Mouse (Mus musculus): Measurements from ENCODE around the gene Syngr1. TPM values are rescaled to one million over a fixed set of nuclear protein-coding genes. Genes with fewer than 3 reads are reported as not detected.

The Syngr1 gene
- polyA plus RNA-seq, 1 experiment from 2014 or later, result 8.7 TPM

DNA sequence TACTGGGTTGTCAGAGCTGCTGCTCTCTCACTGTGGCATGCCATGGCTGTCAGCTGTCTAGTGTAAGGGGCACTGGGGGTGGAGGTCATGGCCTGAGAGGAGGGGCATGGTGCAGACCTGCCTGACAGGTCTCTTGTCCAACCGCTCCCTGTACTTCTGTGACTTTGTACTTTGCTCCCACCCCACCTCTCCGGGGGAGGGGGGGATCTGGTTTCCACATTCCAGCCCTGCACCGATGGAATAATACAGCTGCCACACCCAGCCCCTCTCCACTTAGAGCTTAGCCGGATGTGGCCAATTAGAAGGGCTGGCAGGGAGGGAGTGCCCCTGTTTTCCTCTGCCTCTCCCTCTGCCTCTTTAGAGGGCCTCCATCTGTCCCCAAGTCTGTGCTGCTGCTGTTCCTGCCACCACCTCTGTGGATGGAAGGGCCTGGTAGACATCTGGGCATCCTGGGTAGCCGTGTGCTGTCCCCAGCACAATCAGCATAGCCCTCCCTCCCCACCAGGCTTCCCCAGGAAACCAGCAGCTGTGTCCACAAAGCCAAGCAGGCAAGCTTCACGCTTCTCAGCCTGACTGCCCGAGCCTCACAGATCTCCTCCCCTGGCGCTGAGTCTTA, 68.3 kb downstream of the Syngr1 start:
- WGBS, result 46% methylated on average over 8 of the region's 8 CpGs
- Histone ChIP-seq H3K27me3 (ENCODE audit: control insufficient read depth, insufficient read depth, low read length) (no peaks in the 10 kb centered on the region), H3K4me1 (ENCODE audit: control insufficient read depth, insufficient read depth, low read length) (no peaks in the 10 kb centered on the region; the same call in 1 of the 2 replicates), H3K4me3 (ENCODE audit: low read depth, low read length) (no peak overlapping the region), H3K27ac (ENCODE audit: low read depth, low read length) (peak overlapping the region; percentile 21; the same call in 1 of the 2 replicates), H3K36me3 (ENCODE audit: control insufficient read depth, insufficient read depth, low read length) (peaks cover 35% of the 10 kb centered on the region), H3K4me2 (ENCODE audit: low read depth) (no peak overlapping the region), H3K9me3 (ENCODE audit: control insufficient read depth, low read length) (no peaks in the 10 kb centered on the region), H3K9ac (ENCODE audit: low read length) (peak overlapping the region; percentile 6; the same call in 1 of the 2 replicates)
- ATAC-seq (ENCODE audit: insufficient read depth, low FRiP score, low TSS enrichment), result no peak
- DNase-seq (ENCODE audit: low spot score), result peak; percentile 49

DNA sequence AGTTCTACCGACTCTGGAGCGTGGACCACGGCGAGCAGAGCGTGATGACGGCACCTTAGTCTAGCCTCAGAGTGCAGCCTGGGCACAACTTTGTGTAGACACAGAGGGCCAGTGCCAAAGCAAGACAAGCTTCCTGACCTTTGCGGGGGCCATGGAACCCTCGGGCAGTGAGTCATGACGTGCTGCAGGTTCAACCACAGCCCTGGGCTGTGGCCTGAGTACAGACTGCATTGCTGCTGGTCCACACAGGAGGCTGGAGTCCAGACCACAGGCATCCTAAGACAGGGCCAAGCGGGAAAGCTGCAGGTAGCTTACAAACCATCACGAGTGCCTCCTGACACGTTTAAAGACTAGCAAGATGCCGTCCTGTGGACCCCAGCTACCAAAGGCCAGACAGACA, 69.1 kb downstream of the Syngr1 start:
- WGBS, result 87% methylated on average over 13 of the region's 13 CpGs
- Histone ChIP-seq H3K9me3 (ENCODE audit: control insufficient read depth, low read length) (no peaks in the 10 kb centered on the region), H3K4me3 (ENCODE audit: low read depth, low read length) (no peak overlapping the region), H3K27ac (ENCODE audit: low read depth, low read length) (peak overlapping the region; percentile 60; the same call in 1 of the 2 replicates), H3K4me1 (ENCODE audit: control insufficient read depth, insufficient read depth, low read length) (no peaks in the 10 kb centered on the region; the same call in 1 of the 2 replicates), H3K27me3 (ENCODE audit: control insufficient read depth, insufficient read depth, low read length) (no peaks in the 10 kb centered on the region), H3K4me2 (ENCODE audit: low read depth) (no peak overlapping the region), H3K36me3 (ENCODE audit: control insufficient read depth, insufficient read depth, low read length) (peaks cover 34% of the 10 kb centered on the region), H3K9ac (ENCODE audit: low read length) (no peak overlapping the region)
- no peak for ATAC-seq (ENCODE audit: insufficient read depth, low FRiP score, low TSS enrichment)
- DNase-seq (ENCODE audit: low spot score), result no peak

DNA sequence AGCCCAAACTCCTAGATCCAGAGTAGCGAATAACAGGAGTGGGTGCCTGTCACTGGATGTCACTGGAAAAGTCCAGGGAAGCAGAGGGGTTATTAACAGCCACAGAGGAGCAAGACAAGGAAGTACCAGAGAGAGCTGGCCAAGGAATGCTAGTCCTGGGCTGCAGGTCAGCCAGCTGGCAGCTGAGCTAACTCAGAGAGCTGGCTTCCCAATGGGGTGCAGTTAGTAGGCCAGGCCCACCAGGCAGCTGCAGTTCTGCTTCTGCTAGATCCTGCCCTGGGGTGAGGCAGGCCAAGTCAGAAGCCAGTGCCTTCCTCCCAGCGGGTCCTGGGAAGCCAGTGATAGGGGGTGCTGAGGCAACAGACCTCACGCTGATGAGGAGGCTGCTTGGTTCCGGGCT, 69.6 kb downstream of the Syngr1 start:
- no peak overlapping the region for H3K27ac ChIP-seq (ENCODE audit: low read depth, low read length)

DNA sequence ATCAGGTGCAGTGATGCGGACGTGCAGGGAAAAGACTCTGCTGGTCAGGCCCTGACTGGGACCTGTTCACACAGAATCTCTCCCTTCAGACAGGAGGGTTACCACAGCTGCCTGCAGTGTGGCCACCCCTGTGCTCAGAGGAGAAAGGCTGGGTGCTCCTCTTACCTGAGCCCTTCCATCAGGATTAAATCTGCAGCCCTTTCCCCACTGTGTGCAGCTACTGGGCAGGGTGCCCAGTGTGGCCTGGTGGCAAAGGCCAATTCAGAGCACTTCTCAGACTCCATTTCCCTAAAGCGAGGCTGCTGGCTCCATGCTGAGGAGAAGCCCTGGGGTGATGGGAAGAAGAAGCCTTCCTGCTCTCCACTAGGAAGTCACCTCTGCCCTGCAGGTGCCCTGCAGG, 70.1 kb downstream of the Syngr1 start:
- ATAC-seq (ENCODE audit: insufficient read depth, low FRiP score, low TSS enrichment) (no peak), DNase-seq (ENCODE audit: low spot score) (no peak)
- 90% methylated on average over 3 of the region's 3 CpGs for whole genome bisulfite sequencing
- H3K9me3 ChIP-seq (ENCODE audit: control insufficient read depth, low read length), result no peaks in the 10 kb centered on the region
- no peak overlapping the region for H3K4me2 ChIP-seq (ENCODE audit: low read depth)
- H3K27ac ChIP-seq (ENCODE audit: low read depth, low read length), result no peak overlapping the region
- no peak overlapping the region for H3K9ac ChIP-seq (ENCODE audit: low read length)
- H3K27me3 ChIP-seq (ENCODE audit: control insufficient read depth, insufficient read depth, low read length), result no peaks in the 10 kb centered on the region
- no peak overlapping the region for H3K4me3 ChIP-seq (ENCODE audit: low read depth, low read length)
- H3K4me1 ChIP-seq (ENCODE audit: control insufficient read depth, insufficient read depth, low read length), result no peaks in the 10 kb centered on the region; the same call in 1 of the 2 replicates
- peaks cover 29% of the 10 kb centered on the region for H3K36me3 ChIP-seq (ENCODE audit: control insufficient read depth, insufficient read depth, low read length)

More for the DNA sequence above, 69.6 kb downstream of the Syngr1 start:
- no peak for DNase-seq (ENCODE audit: low spot score)
- Histone ChIP-seq H3K4me1 (ENCODE audit: control insufficient read depth, insufficient read depth, low read length) (no peaks in the 10 kb centered on the region; the same call in 1 of the 2 replicates), H3K36me3 (ENCODE audit: control insufficient read depth, insufficient read depth, low read length) (peaks cover 31% of the 10 kb centered on the region), H3K4me3 (ENCODE audit: low read depth, low read length) (no peak overlapping the region), H3K9me3 (ENCODE audit: control insufficient read depth, low read length) (no peaks in the 10 kb centered on the region), H3K4me2 (ENCODE audit: low read depth) (no peak overlapping the region), H3K9ac (ENCODE audit: low read length) (no peak overlapping the region), H3K27me3 (ENCODE audit: control insufficient read depth, insufficient read depth, low read length) (no peaks in the 10 kb centered on the region)
- 87% methylated on average over 4 of the region's 4 CpGs for WGBS
- no peak for ATAC-seq (ENCODE audit: insufficient read depth, low FRiP score, low TSS enrichment)

DNA sequence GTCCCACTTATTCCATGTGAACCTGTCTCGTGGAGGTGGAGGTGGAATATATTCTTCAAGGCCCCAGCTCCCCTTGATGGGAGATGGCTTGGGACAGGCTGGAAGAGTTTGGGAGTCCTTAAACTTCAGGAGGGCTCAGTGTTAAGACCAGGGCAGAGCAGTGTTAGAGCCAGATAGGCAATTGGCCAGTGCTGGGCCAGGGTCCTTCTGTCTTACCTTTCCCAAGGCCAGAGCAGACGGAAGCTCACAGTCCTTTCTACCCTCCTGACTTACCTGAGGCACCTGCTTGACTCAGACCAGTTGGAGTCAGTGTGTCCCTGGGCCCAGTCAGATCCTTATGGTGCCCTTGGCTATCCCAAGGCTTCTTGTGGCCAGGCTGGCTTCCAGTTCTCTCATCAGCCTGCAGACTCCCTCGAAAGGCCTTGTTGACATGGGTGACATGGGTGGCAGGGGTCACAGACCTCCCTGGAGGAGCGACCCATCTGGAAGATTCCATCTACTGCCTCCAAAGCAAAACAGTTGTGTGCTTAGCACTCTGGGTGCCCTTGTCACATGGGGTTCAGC, 71.3 kb downstream of the Syngr1 start:
- WGBS, result 81% methylated on average over 4 of the region's 4 CpGs
- H3K27me3 ChIP-seq (ENCODE audit: control insufficient read depth, insufficient read depth, low read length), result no peaks in the 10 kb centered on the region
- DNase-seq (ENCODE audit: low spot score) (no peak), ATAC-seq (ENCODE audit: insufficient read depth, low FRiP score, low TSS enrichment) (no peak)
- no peaks in the 10 kb centered on the region for H3K9me3 ChIP-seq (ENCODE audit: control insufficient read depth, low read length)
- no peak overlapping the region for H3K9ac ChIP-seq (ENCODE audit: low read length)
- no peak overlapping the region for H3K4me2 ChIP-seq (ENCODE audit: low read depth)
- peaks cover 26% of the 10 kb centered on the region for H3K36me3 ChIP-seq (ENCODE audit: control insufficient read depth, insufficient read depth, low read length)
- no peak overlapping the region for H3K4me3 ChIP-seq (ENCODE audit: low read depth, low read length)
- no peaks in the 10 kb centered on the region; the same call in 1 of the 2 replicates for H3K4me1 ChIP-seq (ENCODE audit: control insufficient read depth, insufficient read depth, low read length)
- H3K27ac ChIP-seq (ENCODE audit: low read depth, low read length), result no peak overlapping the region

DNA sequence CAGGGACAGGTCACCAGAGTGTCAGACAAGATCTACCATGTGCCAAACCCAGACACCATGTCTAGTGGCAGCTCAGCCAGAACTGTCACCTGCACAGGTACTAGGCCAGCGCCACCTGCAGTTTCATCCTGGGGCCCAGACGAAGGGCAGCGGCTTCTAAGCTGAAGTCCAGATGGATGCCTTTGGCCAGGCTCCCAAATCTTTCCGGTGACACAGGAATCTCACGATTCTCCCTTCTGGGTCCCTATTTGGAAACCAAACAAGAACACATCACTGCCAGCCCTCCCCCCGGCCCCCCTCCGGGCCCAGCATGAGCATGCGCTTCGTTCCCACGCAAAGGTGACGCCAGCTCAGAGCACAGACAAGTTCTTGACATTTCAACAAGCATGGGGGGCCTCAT, 72.1 kb downstream of the Syngr1 start:
- Histone ChIP-seq H3K4me3 (ENCODE audit: low read depth, low read length) (no peak overlapping the region), H3K4me2 (ENCODE audit: low read depth) (no peak overlapping the region), H3K9me3 (ENCODE audit: control insufficient read depth, low read length) (no peaks in the 10 kb centered on the region), H3K36me3 (ENCODE audit: control insufficient read depth, insufficient read depth, low read length) (peaks cover 18% of the 10 kb centered on the region), H3K4me1 (ENCODE audit: control insufficient read depth, insufficient read depth, low read length) (no peaks in the 10 kb centered on the region; the same call in 1 of the 2 replicates), H3K27me3 (ENCODE audit: control insufficient read depth, insufficient read depth, low read length) (no peaks in the 10 kb centered on the region), H3K27ac (ENCODE audit: low read depth, low read length) (no peak overlapping the region), H3K9ac (ENCODE audit: low read length) (no peak overlapping the region)
- WGBS, result 79% methylated on average over 11 of the region's 11 CpGs
- DNase-seq (ENCODE audit: low spot score) (no peak), ATAC-seq (ENCODE audit: insufficient read depth, low FRiP score, low TSS enrichment) (no peak)

DNA sequence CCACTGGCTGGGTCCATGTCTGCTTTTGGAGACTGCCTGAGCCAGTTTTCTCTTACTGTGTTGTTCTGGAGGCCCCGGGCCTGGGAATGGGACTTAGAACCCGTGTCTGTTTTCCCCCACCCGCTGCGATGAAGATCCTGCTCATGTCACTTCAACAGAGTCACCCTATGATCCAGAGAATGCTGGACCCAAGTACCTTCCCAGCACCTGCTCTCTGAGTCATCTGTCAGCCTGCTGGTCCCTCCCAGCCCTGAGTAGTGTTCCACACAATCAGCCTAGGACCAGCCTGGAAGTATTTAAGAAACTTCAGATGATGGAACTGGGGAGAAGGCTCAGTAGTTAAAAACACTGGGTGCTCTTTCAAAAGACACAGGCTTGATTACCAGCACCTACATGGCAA, 72.6 kb downstream of the Syngr1 start:
- H3K4me1 ChIP-seq (ENCODE audit: control insufficient read depth, insufficient read depth, low read length), result no peaks in the 10 kb centered on the region; the same call in 1 of the 2 replicates
- H3K27me3 ChIP-seq (ENCODE audit: control insufficient read depth, insufficient read depth, low read length), result no peaks in the 10 kb centered on the region
- DNase-seq (ENCODE audit: low spot score) (no peak), ATAC-seq (ENCODE audit: insufficient read depth, low FRiP score, low TSS enrichment) (no peak)
- H3K27ac ChIP-seq (ENCODE audit: low read depth, low read length), result no peak overlapping the region
- H3K4me2 ChIP-seq (ENCODE audit: low read depth), result no peak overlapping the region
- H3K9ac ChIP-seq (ENCODE audit: low read length), result no peak overlapping the region
- H3K4me3 ChIP-seq (ENCODE audit: low read depth, low read length), result no peak overlapping the region
- peaks cover 17% of the 10 kb centered on the region for H3K36me3 ChIP-seq (ENCODE audit: control insufficient read depth, insufficient read depth, low read length)
- no peaks in the 10 kb centered on the region for H3K9me3 ChIP-seq (ENCODE audit: control insufficient read depth, low read length)
- 79% methylated on average over 4 of the region's 4 CpGs for WGBS

DNA sequence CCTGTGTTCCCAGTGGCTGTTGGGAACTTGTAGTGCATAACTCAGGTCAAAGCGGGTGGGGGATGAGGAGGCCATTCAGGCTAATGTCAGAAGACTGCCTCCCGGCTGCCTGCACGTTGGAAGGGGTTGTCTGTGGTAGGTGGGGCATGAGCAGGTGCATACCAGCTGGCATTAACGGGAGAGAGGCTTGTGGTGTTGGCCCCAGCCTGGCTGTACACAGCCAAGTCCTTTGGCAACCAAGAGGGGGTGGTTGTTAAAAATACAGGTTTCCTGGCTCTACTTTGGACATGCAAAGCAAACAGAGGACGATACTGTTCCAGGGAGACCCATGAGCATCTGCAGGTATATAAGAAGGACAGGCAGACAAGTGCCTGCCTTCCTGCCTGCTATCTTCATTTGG, 74.3 kb downstream of the Syngr1 start:
- Histone ChIP-seq H3K4me2 (ENCODE audit: low read depth) (no peak overlapping the region), H3K9ac (ENCODE audit: low read length) (no peak overlapping the region), H3K4me3 (ENCODE audit: low read depth, low read length) (no peak overlapping the region), H3K27ac (ENCODE audit: low read depth, low read length) (no peak overlapping the region), H3K27me3 (ENCODE audit: control insufficient read depth, insufficient read depth, low read length) (no peaks in the 10 kb centered on the region), H3K36me3 (ENCODE audit: control insufficient read depth, insufficient read depth, low read length) (peaks cover 11% of the 10 kb centered on the region), H3K9me3 (ENCODE audit: control insufficient read depth, low read length) (no peaks in the 10 kb centered on the region), H3K4me1 (ENCODE audit: control insufficient read depth, insufficient read depth, low read length) (no peaks in the 10 kb centered on the region)
- no peak for DNase-seq (ENCODE audit: low spot score)
- WGBS, result 60% methylated on average over 5 of the region's 5 CpGs
- no peak for ATAC-seq (ENCODE audit: insufficient read depth, low FRiP score, low TSS enrichment)
